Mouse (Mus musculus): Measurements from ENCODE around the gene Gm20388. TPM values are rescaled to one million over a fixed set of nuclear protein-coding genes. Genes with fewer than 3 reads are reported as not detected.

Gene Gm20388
- polyA plus RNA-seq, 1 experiment = 49.7 TPM

GRCm38 (mm10) chr8:122746439-122746838 is 2835.8 kb downstream of the Gm20388 start:
- no peak for TF ChIP-seq POLR2A (IDR thresholded peaks at IDR 0.05; ENCODE audit: low read depth, low read length)
- TF ChIP-seq CTCF (conservative IDR thresholded peaks at IDR 0.05; ENCODE audit: insufficient read depth, insufficient read length, low read depth, low read length) = no peak
- H3K27ac ChIP-seq (ENCODE audit: insufficient read depth, low read depth, low read length) = no peak overlapping the region
- no peak for DNase-seq
- H3K4me1 ChIP-seq (ENCODE audit: control insufficient read depth, insufficient read depth, low read length) = no peaks in the 10 kb centered on the region
- WGBS = 50% methylated on average over 7 of the region's 7 CpGs
- no peaks in the 10 kb centered on the region for H3K36me3 ChIP-seq (ENCODE audit: control insufficient read depth, insufficient read depth, low read length)
- H3K27me3 ChIP-seq (replicated peaks; ENCODE audit: control insufficient read depth, insufficient read depth, low read length) = no peaks in the 10 kb centered on the region
- no peak overlapping the region for H3K4me3 ChIP-seq (ENCODE audit: insufficient read depth, low read depth, low read length)

DNA sequence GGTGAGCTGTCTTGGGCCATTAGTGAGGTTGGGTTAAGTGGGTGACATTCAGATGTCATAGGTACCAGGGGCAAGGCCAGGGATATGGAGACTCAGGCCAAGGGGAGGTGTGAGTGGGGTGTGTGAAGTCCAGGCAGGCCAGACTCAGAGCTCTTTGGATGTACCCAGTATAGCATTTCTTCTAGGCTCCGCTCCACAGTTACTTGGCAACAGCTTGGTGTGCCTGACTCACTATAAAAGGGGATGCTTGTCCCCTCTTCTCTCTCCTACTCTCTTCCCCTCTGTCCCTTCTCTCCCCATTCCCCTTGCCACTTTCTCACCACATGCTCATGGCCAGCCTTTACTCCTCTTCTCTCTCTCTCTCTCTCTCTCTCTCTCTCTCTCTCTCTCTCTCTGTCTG is 2837.2 kb downstream of the Gm20388 start:
- TF ChIP-seq POLR2A (IDR thresholded peaks at IDR 0.05; ENCODE audit: low read depth, low read length) (no peak), CTCF (conservative IDR thresholded peaks at IDR 0.05; ENCODE audit: insufficient read depth, insufficient read length, low read depth, low read length) (no peak)
- Histone ChIP-seq H3K27me3 (replicated peaks; ENCODE audit: control insufficient read depth, insufficient read depth, low read length) (no peaks in the 10 kb centered on the region), H3K4me3 (ENCODE audit: insufficient read depth, low read depth, low read length) (no peak overlapping the region), H3K27ac (ENCODE audit: insufficient read depth, low read depth, low read length) (no peak overlapping the region), H3K36me3 (ENCODE audit: control insufficient read depth, insufficient read depth, low read length) (no peaks in the 10 kb centered on the region), H3K4me1 (ENCODE audit: control insufficient read depth, insufficient read depth, low read length) (no peaks in the 10 kb centered on the region)
- no peak for DNase-seq
- 91% methylated on average over 1 of the region's 1 CpGs for WGBS

DNA sequence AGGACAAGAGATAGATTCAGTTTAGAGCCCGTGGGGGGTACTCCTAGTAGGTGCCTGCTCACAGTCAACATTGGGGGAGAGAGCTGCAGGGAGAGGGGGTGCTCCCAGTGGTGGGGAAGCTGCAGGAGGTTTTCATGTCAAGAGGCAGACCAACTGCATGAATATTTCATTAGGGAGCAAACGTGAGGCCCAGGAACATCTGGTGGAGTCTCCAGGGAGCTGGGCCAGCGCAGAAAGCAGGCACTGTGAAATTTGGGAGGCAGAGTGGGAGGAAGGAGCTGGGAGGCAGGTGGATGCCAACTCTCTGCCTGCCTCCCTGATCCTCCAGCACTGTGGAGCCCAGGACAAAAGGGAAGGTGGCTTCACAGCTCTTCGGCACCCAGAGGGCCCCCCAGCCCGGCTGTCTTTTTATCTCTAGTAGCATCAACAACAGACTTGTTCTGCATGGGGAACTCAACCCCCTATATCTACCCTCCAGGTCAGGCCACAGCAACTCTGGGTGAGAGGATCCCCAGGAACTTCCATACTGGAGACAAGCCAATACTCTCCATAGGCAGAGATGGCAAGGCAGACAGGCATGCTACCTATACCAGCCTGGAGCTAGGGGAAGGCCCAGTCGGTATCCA is 2838.8 kb downstream of the Gm20388 start:
- WGBS = 63% methylated on average over 6 of the region's 6 CpGs
- Histone ChIP-seq H3K36me3 (ENCODE audit: control insufficient read depth, insufficient read depth, low read length) (no peaks in the 10 kb centered on the region), H3K4me3 (ENCODE audit: insufficient read depth, low read depth, low read length) (no peak overlapping the region), H3K4me1 (ENCODE audit: control insufficient read depth, insufficient read depth, low read length) (no peaks in the 10 kb centered on the region), H3K27ac (ENCODE audit: insufficient read depth, low read depth, low read length) (no peak overlapping the region), H3K27me3 (replicated peaks; ENCODE audit: control insufficient read depth, insufficient read depth, low read length) (no peaks in the 10 kb centered on the region)
- no peak for TF ChIP-seq CTCF (conservative IDR thresholded peaks at IDR 0.05; ENCODE audit: insufficient read depth, insufficient read length, low read depth, low read length)
- TF ChIP-seq POLR2A (IDR thresholded peaks at IDR 0.05; ENCODE audit: low read depth, low read length) = no peak
- DNase-seq = no peak

DNA sequence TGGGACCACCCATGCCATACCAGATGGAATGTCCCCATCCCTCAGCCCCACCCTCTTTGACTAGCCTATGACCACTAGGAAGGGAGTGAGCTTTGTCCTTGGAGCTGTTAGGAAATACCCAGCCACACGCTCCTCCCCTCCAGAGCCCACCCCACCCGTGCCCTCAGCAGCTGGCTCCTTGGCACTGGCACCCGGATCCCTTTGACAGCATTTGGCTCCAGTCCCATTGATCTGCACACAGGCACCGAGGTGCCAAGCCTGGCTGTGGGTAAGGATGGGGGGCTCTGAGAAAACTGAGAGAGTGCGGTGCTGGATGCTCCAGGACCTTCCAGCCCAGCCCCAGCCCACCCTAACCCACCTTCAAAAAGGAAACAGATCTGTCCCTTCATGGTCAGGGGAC is 2840.7 kb downstream of the Gm20388 start:
- no peak overlapping the region for H3K27ac ChIP-seq (ENCODE audit: insufficient read depth, low read depth, low read length)
- no peak for DNase-seq
- no peaks in the 10 kb centered on the region for H3K4me1 ChIP-seq (ENCODE audit: control insufficient read depth, insufficient read depth, low read length)
- H3K4me3 ChIP-seq (ENCODE audit: insufficient read depth, low read depth, low read length) = no peak overlapping the region
- WGBS = 49% methylated on average over 5 of the region's 5 CpGs
- no peaks in the 10 kb centered on the region for H3K36me3 ChIP-seq (ENCODE audit: control insufficient read depth, insufficient read depth, low read length)
- TF ChIP-seq CTCF (conservative IDR thresholded peaks at IDR 0.05; ENCODE audit: insufficient read depth, insufficient read length, low read depth, low read length) (no peak), POLR2A (IDR thresholded peaks at IDR 0.05; ENCODE audit: low read depth, low read length) (no peak)
- H3K27me3 ChIP-seq (replicated peaks; ENCODE audit: control insufficient read depth, insufficient read depth, low read length) = no peaks in the 10 kb centered on the region

- H3K36me3 ChIP-seq (ENCODE audit: control insufficient read depth, insufficient read depth, low read length) = no peaks in the 10 kb centered on the region
- TF ChIP-seq POLR2A (IDR thresholded peaks at IDR 0.05; ENCODE audit: low read depth, low read length) = no peak
- TF ChIP-seq CTCF (conservative IDR thresholded peaks at IDR 0.05; ENCODE audit: insufficient read depth, insufficient read length, low read depth, low read length) = no peak
- H3K4me3 ChIP-seq (ENCODE audit: insufficient read depth, low read depth, low read length) = no peak overlapping the region
- H3K27me3 ChIP-seq (replicated peaks; ENCODE audit: control insufficient read depth, insufficient read depth, low read length) = no peaks in the 10 kb centered on the region
- no peak for DNase-seq
- WGBS = 84% methylated on average over 29 of the region's 29 CpGs
- H3K4me1 ChIP-seq (ENCODE audit: control insufficient read depth, insufficient read depth, low read length) = no peaks in the 10 kb centered on the region
- no peak overlapping the region for H3K27ac ChIP-seq (ENCODE audit: insufficient read depth, low read depth, low read length)
Measured at GRCm38 (mm10) chr8:122752111-122752721, 2841.6 kb downstream of the Gm20388 start.

- no peaks in the 10 kb centered on the region for H3K36me3 ChIP-seq (ENCODE audit: control insufficient read depth, insufficient read depth, low read length)
- H3K4me3 ChIP-seq (ENCODE audit: insufficient read depth, low read depth, low read length) = no peak overlapping the region
- H3K27me3 ChIP-seq (replicated peaks; ENCODE audit: control insufficient read depth, insufficient read depth, low read length) = no peaks in the 10 kb centered on the region
- no peaks in the 10 kb centered on the region for H3K4me1 ChIP-seq (ENCODE audit: control insufficient read depth, insufficient read depth, low read length)
- no peak for DNase-seq
- no peak for TF ChIP-seq CTCF (conservative IDR thresholded peaks at IDR 0.05; ENCODE audit: insufficient read depth, insufficient read length, low read depth, low read length)
- no peak for TF ChIP-seq POLR2A (IDR thresholded peaks at IDR 0.05; ENCODE audit: low read depth, low read length)
- H3K27ac ChIP-seq (ENCODE audit: insufficient read depth, low read depth, low read length) = no peak overlapping the region
Measured at GRCm38 (mm10) chr8:122758597-122758996, 2848.0 kb downstream of the Gm20388 start.

DNA sequence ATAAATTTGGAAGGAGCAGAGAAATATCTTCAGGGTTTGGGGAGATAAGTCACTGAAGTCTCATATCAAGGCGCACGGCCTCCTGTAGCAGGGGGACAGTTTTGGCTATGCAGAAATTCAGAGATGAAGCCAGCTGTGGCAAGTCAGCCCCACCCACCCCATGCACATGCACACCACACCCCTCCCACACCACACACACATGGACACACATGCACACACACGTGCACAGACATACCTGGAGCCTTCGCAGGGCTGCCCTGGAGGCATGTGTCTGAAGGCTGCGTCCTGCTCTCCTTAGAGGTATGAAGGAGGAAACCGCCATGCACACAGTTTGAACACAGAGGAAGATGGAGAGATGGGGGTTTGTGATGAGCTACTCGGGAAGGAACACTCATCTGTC is 2849.5 kb downstream of the Gm20388 start:
- Histone ChIP-seq H3K4me1 (ENCODE audit: control insufficient read depth, insufficient read depth, low read length) (no peaks in the 10 kb centered on the region), H3K36me3 (ENCODE audit: control insufficient read depth, insufficient read depth, low read length) (no peaks in the 10 kb centered on the region), H3K27me3 (replicated peaks; ENCODE audit: control insufficient read depth, insufficient read depth, low read length) (no peaks in the 10 kb centered on the region), H3K4me3 (ENCODE audit: insufficient read depth, low read depth, low read length) (no peak overlapping the region), H3K27ac (ENCODE audit: insufficient read depth, low read depth, low read length) (no peak overlapping the region)
- WGBS = 73% methylated on average over 7 of the region's 7 CpGs
- no peak for DNase-seq
- TF ChIP-seq CTCF (conservative IDR thresholded peaks at IDR 0.05; ENCODE audit: insufficient read depth, insufficient read length, low read depth, low read length) = no peak
- no peak for TF ChIP-seq POLR2A (IDR thresholded peaks at IDR 0.05; ENCODE audit: low read depth, low read length)

Data from kidney, adult 2 months (tissue).